Mouse (Mus musculus) urinary bladder, postnatal 4 days (tissue): ENCODE data around the gene Pld2.
"Not testable (repeated sequence)": the region's sequence is repeated elsewhere in the genome, so short reads cannot be mapped to it uniquely, and the experiment has no call there.

ENCODE experiments used
- DNase-seq, 2 experiments: peaks; one replicate each; pipeline ENCODE4 v3.0.0; 2021 to 2022; ENCODE audit warnings: low spot score in 2 of 2

Gene Pld2

DNA sequence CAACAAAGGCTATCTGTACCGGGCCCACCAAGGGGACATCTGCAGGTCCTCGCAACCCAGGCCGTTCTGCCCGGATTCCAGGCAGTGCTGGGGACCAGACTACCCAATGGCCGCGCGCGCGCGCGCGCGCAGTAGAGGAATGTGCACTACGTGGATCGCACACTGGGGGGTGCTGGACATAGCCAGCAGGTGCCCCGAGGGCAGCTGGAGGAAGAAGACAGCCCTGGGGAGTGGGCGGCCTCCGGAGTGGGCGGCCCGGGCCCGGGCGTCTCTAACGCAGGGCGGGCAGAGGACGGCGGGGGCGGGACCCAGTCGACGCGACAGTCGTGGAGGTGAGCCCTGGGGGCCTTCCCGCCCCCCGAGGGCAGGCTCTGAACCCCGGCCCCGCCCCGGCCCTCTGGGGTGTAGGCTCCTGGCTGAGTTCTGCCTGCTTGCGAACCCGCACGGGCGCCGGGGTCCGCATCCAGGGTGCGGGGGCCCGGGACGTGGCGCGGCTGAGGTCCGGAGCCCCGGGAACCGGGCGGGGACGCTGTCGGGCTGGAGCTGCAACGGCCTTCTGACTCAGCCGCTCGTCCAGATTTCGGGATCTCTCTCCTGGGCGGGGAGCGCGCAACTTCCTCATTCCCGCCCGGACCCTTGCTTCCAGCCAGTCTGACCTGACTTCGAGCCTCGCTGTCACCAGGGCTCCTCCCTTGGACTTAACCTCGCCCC, at the start of gene Pld2:
Pld2 (plus strand) TSS at position 188 of the 711 bp plus-strand sequence.
- peak; percentile 87 to 88 for DNase-seq

DNA sequence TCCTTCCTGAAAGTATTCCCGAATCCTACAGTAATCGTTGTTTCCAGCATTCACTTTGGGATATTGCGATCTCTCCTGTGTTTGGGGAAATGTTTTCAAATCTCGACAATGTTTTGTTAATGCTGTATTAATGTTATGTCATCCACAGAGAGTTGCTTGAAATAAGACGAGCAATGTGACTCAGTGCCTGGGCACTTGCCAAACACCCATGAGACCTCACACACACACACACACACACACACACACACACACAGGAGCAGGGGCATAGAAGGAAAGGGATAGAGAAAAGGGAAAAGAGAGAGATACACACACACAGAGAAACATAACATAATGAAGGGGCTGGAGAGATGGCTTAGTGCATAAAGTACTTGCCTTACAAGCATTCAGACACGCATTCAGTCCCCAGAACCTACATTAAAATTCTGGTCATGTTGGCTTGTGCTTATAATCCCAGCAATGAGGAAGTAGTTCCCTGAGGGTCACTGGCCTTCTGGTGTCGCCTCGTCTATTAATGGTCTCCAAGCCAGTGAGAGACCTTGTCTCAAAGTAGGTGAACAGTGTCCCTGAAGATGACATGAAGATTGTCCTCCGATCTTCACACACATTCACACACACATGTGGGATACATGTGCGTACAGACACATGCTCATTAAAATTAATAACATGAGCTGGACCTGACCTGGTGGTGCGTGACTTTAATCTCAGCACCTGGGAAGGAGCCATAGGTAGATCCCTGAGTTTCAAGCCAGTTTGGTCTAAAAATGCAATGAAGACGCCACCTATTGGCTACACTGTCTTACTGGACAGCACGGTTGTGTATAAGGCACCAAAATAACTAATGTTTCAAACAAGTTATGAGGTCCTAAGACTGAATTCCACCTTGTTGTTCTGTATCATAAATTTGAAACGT, 40.0 kb upstream of the Pld2 start:
- no peak for DNase-seq

DNA sequence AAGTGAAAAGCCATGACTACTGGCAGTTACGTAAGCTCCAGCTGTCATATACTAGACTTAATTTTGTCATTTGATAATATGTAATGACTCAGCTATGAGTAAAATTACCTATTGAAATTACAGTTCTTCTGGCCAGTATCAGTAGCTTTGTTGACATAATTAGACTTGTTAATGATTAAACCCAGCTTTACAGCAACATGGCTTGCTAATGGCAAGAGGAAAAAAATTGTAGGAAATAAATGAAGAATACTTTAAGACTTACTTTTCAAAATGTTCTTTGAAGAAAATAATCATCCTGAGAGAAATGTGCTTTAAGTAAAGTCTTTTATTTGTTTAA, 39.4 kb upstream of the Pld2 start:
- DNase-seq = no peak

DNA sequence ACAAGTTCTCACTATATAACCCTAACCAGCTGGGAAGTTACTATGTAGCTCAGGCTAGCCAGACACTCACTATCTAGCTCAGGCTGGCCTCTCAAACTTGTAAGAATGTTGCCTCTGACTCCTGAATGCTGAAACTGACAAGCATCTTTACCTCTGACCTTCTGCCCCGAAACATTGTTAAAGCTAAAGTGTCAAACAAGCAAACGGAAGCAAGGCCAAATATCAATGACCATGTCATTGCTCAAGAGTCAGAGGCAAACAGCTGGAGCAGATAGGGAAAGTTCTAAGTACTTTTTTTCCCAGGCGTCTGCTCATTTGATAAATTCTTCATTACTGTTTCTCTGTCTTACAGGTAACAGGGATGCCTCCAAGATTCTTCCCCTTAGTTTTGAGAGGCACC, 37.8 kb upstream of the Pld2 start:
- DNase-seq = no peak

DNA sequence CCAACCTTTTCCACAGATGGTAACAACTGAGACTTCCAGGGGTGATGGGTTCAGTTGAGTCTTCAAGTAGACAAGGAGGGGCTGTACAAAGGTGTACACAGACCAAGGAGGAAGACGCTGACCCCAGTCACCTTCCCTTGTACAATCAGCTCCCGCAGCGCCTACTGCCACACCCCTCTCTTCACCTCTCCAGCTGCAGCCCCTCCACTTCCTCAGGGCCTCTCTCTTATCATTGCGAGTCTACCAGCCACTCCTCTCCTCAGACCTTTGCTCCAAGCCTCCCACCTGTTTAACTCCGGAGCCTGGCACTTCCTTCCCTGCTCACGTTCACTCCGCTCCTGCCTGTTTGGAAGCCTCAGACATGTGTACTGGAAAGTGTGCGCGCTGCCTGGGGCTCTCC, 34.9 kb upstream of the Pld2 start, which contains the start of gene Tm4sf5:
Tm4sf5 (plus strand) TSS at position 275 of the 400 bp plus-strand sequence.
- no peak for DNase-seq

DNA sequence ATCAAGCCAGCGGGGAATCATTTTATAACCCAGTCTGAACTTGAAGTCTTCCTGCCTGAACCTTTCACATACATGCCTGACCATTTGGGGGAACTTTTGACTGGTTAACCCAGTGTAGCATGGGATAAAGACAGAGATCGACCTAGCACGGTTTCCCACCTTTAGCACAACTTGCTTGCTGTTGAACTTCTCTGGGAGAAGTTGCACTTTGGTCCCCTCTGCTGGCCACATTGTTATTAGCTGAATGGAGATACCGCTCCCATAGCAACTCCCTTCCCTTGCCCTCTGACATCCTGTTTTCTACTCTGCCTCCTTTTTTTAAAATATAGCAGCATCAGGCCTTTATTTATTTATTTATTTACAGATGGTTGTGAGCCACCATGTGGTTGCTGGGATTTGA, 33.5 kb upstream of the Pld2 start:
- DNase-seq = peak; percentile 60 to 79

DNA sequence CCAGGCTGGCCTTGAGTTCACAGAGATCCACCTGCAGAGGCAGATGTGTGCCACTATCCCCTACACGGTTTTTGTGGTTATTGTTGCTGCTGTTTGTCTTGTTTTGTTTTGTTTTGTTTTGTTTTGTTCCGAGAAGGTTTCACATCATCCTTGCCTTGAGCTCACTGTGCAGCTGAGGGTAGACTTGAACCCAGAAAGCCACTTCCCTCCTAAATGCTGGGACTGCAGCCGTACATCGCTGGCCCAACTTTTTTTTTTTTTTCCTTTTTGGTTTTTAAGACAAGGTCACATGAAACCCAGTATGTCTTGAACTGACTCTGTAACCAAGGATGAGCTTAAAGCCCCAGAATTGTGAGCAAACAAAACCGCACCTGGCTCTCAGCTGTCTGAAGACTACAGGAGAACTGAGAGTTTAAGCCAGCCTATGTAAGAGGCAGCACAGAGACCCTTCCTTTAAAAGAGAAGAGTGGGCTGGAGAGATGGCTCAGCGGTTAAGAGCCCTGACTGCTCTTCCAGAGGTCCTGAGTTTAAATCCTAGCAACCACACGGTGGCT, 32.8 kb upstream of the Pld2 start:
- DNase-seq = no peak

DNA sequence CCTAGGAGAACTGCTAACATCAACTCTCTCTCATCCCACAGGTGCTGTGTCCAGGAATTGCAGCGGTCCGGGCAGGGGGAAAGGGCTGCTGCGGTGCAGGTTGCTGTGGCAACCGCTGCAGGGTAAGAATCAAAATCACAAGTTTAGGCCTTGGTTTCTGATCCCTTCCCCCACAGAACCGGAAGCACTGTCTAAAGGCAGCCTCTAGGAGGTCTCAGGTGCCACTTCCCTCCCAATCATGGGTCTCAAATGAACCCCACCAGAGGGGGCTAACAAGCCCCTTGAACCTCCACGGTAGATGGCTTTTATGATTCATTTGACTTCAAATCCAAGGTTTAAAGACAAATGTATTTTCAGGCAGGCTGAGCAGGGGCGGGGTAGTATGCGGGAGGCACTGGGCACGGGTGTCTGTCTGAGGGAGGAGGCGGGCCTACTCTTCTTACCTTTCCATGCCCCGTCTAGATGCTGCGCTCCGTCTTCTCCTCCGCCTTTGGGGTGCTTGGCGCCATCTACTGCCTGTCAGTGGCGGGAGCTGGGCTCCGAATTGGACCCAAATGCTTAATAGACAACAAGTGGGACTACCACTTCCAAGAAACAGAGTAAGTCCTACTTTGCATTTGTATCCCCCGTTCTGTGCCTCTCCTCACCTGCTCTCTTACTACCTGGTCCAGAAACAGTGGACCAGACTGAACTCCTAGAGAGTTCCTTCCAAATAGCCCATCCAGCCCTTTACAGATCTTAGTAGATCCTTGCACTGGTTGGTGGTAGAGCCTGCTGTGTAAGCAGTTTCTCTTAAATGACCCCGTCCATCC, 29.9 kb upstream of the Pld2 start:
- DNase-seq = peak in 1 of 2 experiments; percentile 63

DNA sequence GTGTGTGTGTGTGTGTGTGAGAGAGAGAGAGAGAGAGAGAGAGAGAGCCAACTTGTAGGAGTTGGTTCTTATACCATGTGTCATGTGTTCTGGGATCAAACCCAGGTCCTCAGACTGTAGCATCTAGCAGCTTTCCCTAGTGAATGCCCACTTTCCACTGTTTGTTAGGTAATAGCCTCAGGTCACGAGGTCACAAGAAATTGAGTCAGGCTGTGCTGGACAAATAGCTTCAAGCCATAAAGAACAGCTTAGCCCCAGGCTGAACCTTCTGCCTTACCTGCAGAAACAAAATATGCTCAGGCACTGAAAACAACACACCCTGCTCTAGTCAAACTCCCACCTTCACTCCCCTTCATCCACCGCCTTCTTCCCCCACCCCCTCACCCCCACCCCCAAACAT, 28.6 kb upstream of the Pld2 start:
- DNase-seq = no peak

DNA sequence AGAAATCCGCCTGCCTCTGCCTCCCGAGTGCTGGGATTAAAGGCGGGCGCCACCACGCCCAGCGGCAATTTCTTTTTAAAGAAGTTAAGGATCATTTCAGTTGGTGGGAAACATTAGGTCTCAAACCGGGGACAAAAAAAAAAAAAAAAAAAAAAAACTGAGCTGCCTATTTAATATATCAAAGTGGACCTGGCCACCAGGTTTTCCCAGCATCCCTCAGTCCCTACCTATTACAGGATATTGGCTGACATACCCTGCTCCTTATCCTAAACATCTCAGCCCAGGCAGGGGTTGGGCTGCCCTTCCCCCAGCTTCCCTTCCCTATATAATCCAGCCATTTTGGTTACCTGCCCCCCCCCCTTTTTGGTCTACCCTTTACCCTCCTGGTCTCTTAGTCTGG, 28.0 kb upstream of the Pld2 start:
- DNase-seq = no peak

DNA sequence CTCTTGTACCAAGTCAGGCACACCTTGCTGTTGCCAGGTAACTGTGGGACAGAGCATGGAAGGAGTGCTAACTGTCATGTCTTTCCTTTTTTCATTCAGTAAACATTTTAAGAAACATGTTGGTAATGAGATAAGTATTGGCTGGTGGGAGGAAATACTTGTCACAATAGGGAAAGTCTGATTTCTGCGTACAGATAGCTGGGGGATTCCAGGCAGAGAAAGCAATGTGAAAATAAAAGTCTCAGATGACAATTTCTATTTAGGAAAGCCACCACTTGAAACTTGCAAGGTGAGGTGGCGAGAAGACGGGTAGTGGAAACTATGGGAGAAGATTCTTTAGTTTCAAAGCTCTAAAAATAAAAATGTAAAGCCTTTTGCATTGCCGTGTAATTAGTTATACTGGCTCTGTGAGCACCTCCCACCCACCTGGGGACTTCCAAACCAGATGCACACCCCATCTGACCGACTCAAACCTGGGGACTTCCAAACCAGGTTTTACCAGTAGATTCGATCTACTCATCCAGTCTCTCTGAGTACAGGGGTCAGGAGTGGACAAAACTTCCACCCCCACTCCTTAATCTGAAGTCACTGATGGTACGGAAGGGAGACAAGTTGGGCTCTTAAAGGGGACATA, 27.0 kb upstream of the Pld2 start:
- no peak for DNase-seq

DNA sequence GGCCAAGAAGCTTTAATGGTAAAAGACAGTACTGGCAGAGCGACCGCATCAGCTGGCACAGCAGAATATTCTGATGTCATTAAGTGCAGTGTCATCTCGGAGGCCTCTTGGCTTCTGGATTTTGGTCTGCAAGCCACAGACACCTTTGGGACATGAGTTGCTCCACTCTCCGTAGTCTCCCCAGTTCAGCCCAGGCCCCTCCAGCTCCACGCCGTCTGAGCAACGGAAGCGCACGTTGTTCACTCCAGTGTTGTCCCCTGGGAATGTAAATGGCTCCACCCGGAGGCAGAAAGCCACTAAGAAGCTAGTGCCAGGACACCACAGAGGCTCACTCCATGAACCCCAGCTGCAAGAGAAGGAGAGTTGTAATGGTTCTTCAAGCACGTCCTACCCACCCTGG, 26.3 kb upstream of the Pld2 start:
- DNase-seq = no peak

DNA sequence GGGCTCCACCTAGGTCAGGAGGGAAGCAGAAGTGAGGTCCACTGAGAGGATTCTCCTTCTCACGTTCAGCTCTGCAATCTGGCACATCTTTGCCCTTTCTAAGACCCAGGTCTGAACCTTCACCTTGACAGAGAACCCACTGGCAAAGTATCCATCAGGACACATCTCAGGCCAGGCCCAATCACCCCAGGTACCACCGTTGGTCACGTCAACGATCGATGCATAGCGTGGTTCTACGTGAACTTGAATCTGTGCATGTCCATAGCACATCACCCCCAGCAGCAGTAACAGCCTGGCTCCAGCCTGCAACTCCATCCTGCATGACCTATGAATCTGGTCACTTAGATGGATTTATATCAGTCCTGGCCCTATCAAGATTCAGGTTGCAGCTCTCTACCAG, 25.6 kb upstream of the Pld2 start, which contains the start of gene Vmo1:
Vmo1 (minus strand) TSS at position 329 of the 400 bp plus-strand sequence.
- no peak for DNase-seq

DNA sequence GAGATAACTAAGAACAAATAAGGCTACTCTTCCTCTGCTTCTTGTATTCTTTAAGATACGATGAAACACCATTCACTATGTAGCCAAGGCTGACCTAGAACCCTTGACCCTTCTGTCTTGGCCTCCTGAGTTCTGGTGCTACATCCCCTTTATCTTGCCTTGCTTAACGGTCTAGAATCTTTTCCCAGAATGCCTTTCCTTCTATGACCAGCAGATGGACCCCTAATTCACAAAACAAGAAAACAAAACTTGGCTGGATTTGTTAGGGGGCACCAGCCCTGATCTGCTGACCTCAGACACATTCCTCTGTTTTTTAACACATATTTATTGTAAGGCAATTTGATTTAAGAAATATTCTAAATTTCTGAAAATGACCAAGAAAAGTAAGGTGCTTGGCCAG, 23.5 kb upstream of the Pld2 start:
- no peak for DNase-seq

DNA sequence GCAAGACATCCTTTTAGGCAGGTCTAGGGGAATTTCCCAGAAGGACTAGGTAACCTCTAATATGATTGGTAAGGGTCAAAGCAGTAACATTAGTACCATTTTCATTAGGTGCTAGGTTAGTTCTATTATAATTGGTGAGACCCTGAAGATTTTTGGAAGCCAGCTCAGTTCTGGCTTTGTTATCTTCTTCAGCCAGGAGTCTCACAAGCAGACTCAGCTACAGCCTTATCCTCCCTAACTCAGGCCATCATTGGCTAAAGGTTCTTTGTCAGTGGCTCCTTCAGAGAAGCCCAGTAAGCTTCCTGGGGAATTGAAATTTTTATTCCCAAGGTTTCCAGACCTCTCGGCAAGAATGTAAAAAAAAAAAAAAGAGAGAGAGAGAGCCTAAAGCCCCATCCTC, 21.4 kb upstream of the Pld2 start:
- DNase-seq = no peak

DNA sequence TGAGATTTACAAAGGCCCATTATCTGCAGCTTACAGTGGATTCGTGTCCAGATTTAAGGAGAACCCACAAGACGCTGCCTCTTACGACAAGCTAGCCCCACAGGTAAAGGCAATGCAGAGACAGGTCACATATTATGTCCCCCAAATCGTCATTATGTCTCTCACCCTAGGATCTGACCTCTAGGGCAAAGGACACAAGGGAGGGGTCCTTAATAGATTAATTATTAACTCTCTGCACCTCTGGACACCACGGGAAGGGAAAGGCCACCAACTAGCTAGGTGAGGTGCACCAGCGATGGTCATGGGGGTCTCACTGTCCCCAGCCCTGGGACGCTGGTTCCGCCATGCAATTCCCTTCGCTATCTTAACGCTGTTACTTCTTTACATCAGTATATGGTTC, 20.9 kb upstream of the Pld2 start, which contains the start of gene Gltpd2:
Gltpd2 (plus strand) TSS at position 274 of the 400 bp plus-strand sequence.
- no peak for DNase-seq

DNA sequence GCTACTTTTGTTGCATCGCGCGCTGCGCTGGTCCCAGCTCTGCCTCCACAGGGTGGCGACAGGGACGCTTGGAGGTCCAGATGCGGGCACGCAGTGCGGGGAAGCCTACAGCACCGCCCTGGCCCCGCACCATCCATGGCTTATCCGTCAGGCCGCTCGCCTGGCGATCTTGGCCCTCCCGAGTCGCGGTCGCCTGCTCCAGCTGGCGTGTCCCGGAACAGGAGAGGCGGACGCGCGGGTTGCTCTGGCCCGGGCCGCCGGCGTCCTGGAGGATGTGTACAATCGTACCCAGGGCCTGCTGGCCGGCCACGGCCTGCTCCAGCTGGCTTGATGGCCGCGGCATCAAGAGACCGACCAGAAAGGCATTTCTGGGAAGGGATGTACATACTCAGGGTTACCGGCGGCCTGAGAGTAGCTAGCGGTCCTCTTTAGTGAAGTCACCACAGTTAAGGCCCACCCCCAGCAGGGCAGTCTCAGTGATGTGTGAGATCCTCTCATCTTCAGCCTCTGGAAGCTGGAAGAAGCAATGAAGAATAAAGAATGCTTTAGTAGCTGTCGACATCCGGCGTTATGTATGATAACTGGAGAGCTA, 19.6 kb upstream of the Pld2 start:
- DNase-seq = peak in 1 of 2 experiments; percentile 49

DNA sequence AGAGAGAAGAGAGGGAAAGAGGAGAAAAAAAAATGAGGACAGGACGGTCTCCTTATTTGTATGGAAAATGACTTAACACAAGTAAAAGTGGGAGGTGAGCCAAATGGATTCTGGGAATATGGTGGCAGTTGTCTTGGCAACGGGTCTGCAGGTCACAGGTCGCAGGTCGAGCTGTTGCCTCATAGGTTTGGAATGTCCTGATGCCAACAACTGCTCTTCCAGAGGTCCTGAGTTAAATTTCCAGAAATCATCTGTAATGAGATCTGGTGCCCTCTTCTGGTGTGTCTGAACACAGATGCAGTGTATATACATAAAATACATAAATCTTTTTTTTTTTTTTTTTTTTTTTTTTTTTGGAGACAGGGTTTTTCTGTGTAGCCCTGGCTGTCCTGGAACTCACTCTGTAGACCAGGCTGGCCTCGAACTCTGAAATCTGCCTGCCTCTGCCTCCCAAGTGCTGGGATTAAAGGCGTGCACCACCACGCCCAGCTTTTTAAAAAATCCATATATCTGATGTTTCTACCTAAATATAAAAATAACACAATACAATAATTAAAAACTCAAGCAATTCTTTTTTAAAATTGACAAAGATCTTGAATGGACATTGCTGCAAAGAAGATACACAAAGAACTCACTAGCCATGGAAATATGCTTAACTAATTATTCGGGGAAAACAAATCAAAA, 16.4 kb upstream of the Pld2 start:
- DNase-seq = not testable (repeated sequence)

DNA sequence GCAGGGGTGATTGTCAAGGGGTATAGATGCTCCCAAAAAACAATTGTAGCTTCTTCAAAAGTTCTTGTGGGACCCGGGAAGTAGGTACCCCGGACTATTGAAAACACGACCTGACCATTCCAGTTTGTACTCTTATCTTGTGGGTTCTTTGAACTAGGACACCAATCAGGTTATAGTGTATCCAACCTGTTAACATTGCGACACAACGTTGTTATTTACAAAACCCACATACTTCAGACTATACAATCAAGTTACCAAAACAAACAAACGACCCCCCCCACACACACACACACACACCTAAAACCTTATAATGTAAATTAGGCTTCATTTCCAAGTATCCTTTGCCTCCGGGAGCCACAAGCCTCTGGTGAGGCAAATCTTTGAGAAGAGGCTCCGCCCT, 15.1 kb upstream of the Pld2 start:
- DNase-seq = no peak

DNA sequence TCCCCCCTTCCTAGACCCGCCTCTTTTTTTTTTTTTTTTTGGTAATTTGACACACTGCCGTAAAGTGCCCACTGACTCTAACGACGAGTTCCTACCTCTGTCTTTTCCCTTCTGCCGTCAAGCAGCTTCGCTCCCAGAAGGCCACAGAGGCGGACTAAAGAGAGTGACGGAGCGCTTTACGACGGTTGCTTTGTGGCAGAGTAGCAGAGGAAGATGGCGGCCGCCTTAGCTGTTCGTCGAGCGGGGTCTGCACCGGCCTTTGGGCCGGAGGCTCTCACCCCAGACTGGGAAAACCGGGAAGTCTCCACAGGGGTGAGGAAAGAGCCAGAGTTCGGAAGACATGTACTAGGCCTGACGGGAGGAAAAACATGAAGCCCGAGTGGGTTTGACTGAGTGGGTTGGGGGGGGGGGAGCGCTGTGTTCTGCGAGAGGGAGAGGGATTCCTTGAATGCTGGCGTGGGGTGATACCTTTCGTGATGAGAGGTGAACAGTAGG, 14.6 kb upstream of the Pld2 start, which contains the start of gene Psmb6:
Psmb6 (plus strand) TSS at position 184 of the 495 bp plus-strand sequence.
- DNase-seq = peak; percentile 85 to 87
